Mouse (Mus musculus): ENCODE measurements at regions not wholly inside any gene's neighbourhood (a gene's known extent, or its start where the extent isn't known, plus 50 kb on each side); places are given as distances from the start of the nearest gene placed in this dataset.

DNA sequence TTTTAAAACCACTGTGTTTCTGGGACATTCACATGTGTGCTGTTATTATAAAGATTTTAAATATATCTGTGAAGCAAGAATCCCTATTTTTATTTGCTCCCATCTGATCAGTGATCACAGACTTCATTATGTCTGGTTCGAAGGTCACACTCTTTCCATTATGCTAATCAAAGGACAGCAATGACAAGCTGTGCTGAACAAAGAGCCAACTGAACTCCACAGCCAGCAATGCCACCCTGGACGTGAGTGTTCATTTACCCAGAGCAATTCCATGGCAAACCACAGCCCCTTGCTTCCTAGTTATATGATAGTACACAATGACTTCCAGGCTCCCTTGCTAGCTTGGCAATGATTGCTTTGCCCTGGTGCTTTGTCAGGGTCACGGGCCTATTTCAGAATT, 55.6 kb upstream of the Ccdc190 start:
- peak; percentile 19 for DNase-seq

DNA sequence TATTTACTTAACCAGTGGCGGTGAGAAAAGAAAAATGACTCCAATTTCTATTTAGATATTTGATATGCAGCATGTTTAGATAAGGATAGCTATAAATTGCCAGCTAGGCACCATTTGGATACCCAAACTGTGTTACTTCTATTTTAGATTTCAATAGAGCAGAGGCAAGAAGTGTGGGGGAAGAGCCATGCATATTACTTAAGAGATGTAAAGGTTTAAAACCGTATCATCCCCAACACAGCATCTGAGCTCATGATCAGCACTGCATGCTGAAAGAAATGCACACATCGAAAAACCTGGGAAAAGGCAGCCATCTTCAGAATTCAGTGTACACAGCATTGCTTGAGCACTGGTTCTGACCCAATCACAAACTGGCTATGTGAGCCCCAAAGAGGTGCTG, 59.8 kb upstream of the Ccdc190 start:
- DNase-seq, result no peak

DNA sequence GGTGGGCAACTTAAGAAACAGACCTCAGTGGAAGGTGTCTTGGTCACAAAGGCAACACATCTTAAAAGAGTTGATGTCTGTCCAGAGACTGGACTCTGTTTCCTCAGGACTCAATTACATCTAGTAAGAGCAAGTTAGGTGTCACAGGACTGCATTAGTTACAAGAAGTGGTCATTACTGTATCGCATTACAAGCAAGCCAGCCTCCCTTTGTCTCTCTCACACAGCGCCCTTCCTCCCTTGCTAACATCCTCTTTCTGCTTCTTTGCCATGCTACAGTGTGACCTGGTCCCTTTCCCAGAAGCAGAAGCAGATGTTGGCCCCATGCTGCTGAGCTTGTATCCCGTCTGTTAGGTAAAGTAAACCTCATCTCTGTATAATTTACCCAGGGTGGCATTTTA, 61.0 kb upstream of the Ccdc190 start:
- DNase-seq, result no peak

DNA sequence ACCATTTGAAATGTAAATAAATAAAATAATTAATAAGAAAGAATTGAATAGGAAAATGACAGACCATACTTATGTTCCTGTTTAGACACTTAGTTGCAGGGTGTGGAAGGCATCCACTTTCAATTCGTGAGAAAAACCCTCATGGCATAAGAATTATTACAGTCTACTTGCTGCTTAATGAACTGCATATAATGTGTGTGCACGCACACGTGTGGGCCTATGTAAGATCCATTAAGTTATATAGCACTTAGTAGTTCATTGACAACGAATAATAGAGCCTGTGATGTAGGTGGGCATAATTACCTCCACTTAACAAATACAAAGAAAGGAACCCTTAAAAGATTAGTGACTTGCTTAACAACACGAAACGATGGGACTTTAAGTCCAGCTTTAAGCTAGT, 61.6 kb upstream of the Ccdc190 start:
- no peak for DNase-seq

DNA sequence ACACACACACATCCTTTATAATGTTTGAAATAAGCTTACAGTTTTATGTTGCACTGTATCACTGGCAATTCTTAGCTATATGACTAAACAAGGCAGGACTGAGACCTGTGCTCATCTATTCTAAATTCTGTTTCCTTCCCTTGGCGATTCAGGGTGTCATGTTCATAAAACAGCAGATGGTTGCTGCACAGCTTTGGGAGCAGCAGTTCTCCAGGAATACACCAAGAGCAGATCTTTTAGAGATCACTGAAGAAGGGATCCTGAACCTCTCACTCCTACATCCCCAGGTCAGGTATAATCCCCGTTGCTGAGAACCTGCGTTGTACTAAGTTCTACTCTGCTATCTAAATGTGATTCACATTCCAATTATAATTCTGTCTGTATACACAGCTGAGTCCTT, 69.4 kb upstream of the Ccdc190 start:
- DNase-seq, result no peak

DNA sequence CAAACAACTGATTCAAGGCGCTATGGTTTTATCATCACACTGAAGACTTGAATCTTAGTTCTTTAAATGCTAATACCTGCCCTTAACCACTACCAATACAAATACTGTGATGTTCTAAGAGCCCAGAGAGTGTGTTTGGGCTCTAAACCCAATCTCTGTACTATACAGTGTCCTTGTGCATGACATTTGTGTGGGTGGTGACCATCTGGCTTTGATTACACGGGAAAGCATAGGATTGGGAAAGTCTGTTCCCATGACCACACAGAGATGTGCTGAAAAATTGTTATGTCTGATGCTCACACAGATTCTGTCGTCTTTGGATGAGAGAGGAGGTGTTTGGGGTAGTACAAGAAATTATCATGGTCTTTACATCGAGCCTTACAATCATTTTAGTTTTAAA, 76.8 kb upstream of the Ccdc190 start:
- no peak for DNase-seq

DNA sequence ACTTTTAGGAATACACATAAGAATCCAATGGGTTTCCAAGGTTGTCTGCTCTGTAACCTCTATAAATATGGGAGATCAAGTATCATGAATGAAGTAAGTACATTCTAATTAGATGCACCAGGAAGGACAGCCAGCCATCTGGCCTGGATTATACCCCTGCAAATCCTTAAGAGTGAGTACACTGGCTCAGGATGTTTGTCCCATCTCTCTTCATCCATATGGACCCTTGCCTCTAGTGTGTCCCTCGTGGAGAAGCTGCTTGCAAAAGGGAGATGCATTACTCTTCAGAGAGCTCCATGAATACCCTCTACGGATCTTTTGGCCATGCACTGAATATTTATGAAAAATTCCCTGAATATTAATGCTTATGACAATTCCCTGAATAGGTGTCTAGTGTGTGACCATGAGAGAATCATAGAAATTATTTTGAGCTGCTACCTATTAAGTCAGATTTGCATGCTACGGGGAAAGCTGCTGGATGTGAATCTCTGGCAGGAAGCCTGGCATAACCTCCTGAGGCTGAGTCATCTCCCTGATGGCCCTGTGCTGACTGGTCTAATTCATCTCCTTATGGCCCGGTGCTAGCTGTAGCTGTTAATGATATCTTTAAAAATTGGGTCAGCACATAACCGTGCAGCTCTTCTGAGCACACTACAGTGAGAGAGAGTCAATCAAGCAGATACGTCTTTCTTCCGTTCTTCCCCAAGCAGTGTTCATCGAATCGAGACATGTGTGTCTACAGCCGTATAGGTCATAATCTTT, 80.0 kb upstream of the Ccdc190 start:
- peak; percentile 45 for DNase-seq

DNA sequence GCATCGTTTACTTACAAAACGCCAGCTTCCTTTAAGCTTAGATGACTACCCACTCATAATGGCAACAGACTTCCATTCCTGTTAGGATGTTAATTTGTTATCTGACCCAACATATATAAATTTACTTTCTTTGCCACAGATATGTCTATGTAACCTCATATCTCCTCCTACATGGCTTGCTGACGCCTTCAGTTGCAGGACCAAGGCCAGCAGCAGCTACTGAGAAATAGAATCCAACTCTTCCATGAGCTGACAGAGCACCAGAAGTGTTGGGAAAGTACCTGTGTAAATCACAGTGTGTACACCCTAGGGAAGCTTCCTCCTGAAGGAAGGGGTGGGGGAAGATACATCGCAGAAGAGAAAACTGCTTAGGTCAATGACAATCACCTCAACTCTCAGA, 86.0 kb upstream of the Ccdc190 start:
- no peak for DNase-seq

DNA sequence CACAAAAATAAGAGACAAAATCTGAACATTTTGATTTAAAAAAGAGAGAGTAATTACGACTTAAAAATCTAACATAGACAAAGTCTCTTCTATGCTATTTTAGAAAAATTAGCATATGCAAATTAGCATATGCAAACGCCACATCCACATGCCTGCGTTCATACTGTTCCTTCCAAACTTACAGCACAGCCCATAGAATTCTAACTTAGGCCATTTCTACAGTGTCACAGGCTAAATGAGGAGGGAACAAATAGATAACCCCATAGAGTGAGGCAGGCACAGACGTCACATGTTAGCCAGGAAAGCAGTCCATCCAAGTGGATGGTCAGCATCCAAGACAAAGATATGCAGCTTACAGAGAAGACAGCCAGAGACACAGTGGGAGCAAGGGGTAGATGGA, 87.5 kb upstream of the Ccdc190 start:
- no peak for DNase-seq

DNA sequence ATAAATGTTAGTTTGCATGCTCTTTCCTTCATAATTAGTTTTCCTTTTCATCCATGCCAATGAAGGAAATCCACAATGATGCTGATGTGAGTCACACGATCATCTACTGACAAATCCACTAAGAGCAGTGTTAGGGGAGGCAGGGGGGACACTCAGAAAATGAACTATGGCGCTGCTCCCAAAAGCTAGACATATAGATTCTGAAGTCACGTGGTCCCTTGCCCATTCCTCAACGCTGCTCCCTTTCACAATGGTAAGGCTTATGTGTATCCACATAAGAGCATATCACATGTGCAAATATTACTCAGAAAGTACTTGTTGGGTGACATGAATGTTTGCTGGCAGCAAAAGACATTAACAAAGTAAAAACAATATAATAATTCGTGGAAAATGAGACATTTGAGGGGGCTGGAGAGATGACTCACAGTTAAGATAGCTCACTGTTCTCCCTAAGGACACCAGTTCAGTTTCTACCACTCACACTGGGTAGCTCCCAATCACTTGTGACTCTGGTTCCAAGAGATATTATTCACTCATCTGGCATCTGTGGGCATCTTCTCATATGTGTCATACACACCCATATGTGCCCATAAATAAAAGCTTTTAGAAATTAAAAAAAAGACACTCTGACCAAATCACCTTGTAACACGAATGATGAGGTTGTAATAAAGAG, 88.3 kb upstream of the Ccdc190 start:
- no peak for DNase-seq

DNA sequence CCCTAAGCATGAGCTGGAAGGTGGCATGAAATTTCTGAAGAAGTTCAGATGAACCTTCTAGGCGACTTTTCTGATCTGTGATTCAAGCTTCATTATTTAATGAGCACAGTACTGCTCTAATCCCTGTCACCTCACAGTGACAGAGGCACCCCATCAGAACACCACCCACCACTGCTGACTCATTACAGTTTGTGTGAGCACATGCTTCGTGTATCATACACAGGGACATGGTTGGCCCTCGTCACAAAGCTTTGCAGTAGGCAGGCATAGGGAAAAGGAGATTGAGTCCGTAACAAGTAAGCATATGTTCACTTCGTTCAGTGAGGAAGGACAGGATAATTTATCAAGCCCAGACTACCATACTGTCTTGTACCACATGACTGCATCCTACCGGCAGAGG, 85.9 kb upstream of the Rgs4 start:
- DNase-seq, result no peak

DNA sequence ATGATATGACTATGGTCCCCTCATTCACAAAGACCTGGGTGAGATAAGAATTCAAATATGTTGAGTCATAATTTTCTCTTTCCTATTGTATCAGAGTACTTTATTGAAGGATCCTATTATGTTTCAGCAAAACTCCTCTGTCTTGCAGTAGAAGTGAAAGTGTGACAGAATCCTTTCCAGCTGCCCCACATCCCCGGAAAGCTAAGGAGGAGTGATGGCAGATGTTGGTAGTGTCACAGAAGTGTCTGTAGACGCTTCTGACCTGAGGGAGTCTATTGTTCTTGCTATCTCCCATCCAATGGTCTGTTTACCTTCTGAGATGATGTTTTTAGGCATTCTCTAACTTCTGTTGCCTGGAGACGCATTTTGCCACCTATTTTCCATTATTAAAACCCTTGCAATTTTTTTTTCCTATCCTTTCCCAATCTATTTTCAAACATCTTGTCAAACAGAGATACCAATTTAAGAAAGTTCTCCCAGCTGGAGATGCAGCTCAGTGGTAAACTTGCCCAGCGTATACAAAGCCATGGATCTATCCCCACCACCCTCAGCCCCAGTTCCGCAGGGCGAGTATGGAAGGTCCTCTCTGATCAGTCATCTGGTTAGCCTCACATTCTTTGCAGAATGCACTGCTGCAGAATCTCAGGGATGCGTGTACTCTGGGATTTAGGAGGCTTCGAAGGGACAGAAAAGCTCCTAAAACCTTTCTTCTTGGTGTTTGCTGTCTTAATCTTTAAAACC, 84.1 kb upstream of the Rgs4 start:
- DNase-seq, result no peak

DNA sequence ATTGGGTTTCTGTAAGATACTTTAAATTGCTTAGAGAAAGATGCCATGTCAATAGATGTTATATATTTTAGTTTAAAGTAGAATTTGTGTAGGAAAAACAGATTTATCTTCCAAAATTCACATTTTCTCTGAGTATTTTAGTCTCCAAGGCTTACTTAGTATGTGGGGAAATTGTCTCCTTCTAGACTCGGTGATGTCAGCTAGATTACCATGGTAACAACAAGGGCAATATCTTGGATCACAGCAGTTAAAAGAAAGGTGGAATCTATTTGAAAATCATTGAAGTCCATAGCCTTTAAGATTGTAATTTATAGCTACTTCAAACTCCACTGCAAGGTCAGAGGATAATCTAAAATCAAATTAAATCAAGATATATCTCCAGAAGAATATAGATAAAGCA, 83.2 kb upstream of the Rgs4 start:
- no peak for DNase-seq

DNA sequence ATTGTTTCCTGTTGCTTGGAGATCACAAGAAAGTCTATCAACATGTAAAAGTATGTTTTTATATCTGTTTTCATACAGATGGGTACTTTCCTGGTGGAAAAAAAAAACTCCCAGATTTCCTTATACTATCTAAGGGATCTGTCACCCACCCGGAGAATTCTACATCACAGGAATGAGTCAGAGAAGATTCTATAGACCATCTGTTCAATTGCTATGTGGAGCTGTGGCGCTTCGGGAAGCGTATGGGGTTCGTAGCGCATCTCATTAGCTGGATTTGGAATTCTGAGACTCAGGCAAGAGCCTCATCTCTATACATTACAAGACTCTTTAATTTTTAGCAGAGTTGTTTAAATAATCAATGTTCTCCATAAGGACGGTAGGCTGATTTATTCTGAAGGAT, 74.6 kb upstream of the Rgs4 start:
- DNase-seq, result no peak

DNA sequence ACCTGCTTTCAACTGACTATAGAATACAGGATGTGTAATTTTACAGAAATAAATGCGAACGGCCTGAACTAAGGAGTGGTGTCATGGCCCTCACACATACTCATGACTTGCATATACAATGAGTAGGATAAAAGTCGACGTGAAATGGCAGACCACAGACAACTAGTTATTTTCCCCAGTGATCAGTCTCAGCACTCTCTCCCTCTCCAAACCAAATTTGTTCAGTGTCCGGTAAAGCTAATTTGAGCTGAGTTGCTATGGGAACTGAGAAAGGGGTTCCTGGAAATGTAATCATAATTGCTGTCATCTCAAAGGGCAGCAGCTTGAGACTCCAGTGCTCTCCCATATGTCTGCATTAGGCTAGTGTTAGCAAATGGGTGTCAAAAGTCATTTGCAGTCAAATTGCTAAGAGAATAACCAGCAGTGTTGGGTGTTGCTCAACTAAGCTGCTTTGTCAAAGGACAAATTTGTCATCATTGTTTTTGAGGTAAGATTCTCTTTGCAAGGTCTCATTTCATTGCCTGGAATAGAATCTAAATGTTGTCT, 72.0 kb upstream of the Rgs4 start:
- no peak for DNase-seq

DNA sequence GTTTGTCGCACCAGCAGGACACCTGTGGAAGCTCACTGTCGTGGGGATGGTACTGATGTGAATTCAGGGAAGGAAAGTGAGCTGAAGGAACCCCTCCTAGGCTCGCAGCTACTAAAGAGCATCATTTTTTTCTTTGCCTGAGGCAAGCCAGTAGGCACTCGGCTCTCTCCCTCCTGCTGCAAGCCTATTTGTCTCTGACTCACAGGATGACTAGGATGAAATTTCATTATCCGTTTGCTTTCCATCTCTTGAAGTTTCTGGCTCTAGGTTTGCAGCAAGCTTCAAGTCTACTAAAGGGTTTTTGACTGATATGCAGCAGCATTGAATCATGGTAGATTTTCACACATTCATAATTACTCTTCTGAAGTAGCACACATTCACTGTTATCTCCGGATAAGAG, 69.5 kb upstream of the Rgs4 start:
- DNase-seq, result peak; percentile 5

DNA sequence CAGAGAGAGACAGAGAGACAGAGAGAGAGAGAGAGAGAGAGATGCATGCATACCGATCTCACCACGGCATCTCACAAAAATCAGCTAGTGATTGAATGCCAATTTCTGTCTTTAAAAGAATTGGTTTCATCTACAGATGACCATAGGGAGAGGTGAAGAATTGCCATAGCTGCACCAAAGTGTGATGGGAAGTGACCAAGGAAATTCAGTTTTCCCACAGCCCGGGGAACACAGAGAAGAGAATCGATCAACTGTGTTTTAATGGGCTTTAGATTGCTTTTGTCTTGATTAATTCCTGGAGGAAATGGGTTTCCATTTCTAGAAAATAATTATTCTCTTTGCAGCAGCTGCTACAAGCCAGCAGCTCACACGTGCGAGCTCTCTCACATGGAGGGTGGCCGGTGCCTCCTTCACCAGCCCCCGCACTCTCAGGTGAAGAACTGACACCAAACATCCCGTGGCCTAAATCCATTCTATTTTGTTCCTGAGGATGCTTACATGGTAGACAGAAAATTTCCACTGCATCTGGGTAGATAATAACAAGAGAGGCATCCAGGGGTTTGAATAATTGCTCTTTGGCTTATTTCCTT, 65.2 kb upstream of the Rgs4 start:
- no peak for DNase-seq

DNA sequence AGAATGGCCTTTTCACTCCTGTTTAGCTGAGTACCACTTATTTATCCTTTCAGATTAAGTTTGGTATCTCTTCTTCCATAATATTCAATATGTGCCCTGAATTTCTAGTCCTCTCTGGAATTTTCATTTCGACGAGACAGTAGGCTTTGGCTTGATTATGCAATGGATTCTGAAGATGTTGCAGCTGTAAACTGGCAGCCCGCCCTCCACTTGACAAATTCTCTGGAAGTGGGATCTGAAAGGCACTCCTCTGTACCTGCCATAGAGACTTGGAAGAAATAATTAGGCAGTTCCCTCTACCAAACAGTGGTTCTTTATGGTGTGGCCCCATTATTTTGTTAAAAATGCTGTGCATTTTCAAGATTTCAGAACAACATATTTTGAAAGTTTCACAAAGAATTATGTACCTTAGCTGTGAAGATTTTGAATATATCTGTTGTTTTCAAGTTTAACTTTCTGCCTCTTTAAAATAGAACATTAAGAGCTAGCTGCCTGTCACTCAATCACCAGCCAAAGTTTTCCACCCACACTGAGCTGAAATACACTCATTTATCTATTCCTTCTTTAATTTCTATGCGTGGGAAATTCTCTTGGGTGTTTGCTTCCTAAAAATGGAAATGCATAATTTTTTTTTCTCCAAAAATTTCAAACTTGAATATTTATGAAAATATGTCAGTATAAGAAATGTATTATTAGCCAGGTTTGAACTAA, 56.1 kb upstream of the Rgs4 start:
- no peak for DNase-seq

DNA sequence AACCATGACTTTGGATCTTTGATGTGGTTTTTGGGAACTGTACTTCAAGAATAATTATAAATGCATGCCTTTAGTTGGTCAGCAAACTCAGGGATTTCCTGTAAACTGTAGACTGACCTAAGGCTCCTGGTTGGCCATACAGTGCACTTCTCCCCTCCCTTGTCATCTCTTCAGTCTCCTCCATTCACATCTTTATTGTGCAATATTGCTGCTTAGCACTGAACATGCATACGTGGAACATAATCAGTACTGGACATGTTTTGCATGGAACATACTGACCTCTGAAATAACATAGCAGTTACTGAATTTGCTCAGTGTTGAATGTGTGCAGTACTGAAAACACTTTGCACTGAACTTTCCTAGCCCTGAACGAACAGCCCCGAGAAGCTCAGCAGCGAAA, 55.4 kb upstream of the Rgs4 start:
- no peak for DNase-seq

DNA sequence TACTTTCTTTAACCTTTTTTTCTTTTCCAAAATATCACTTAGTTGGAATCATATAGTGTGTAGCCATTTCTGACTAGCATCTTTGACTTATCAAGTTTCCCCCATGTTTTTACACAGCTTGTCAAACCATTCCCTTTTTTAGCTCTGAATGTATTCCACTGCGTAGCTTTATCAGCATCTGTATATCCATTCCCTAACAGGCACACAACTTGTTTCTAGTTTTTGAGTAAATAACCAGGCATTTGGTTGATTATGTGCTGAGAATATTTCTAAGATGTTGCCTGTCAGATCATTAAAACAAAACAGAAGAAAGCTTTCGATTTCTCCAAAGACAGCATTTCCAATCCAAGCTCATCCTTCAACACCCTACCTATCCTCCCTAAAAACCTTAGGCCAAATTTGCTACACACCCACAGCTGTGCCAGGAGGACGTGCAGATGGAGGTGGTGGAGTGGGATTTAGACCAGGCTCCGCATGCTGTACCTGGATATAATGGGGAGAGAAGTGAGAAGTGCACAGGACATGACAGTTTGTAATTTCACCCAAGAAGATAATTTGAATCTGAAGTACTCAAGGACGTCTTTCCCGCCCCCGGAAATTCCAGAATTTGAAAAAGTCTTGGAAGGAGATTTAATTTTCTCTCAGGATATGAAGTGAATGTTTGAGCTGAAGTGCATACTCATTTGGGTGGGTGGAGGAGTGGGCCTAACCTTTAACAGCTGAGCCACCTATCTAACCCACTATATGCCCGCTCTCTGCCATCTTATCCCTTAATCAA, 54.8 kb upstream of the Rgs4 start:
- no peak for DNase-seq

Measured in retina, postnatal 1 day (tissue).